Mouse (Mus musculus) ES-E14 (cell line): ENCODE measurements at regions not wholly inside any gene's neighbourhood (a gene's known extent, or its start where the extent isn't known, plus 50 kb on each side); places are given as distances from the start of the nearest gene placed in this dataset.

Experiments
- DNase-seq: peaks from one replicate; pipeline ENCODE4 v3.0.0-alpha.2; 2013; ENCODE audit warnings: low read depth, low spot score
- H3K27ac ChIP-seq: 2 replicates; pipeline ENCODE4 v1.5.1; 2012; ENCODE audit warnings: low read depth, mild to moderate bottlenecking, low read length, moderate library complexity, mixed read lengths; ENCODE audit not compliant: poor library complexity, insufficient read depth, severe bottlenecking
- H3K36me3 ChIP-seq: 2 replicates; pipeline ENCODE4 v1.6.1; 2012; ENCODE audit warnings: mild to moderate bottlenecking, low read length, moderate library complexity, mixed read lengths; ENCODE audit not compliant: control insufficient read depth, poor library complexity, insufficient read depth, severe bottlenecking
- H3K4me1 ChIP-seq, 2 experiments: fragments of 150-350 bp in 1 of 2; sonication (generic) in 1 of 2; 2 replicates each; pipeline ENCODE4 v1.6.1; 2012; ENCODE audit warnings: low read length in 2 of 2, mild to moderate bottlenecking in 1 of 2, mixed read lengths in 1 of 2; ENCODE audit not compliant: control insufficient read depth in 2 of 2, insufficient read depth in 2 of 2, poor library complexity in 1 of 2
- H3K4me3 ChIP-seq, 2 experiments: fragments of 150-350 bp in 1 of 2; sonication (generic) in 1 of 2; 2 replicates each; pipeline ENCODE4 v1.5.1; 2012; ENCODE audit warnings: low read length in 2 of 2, low read depth in 1 of 2, mild to moderate bottlenecking in 1 of 2, mixed read lengths in 1 of 2; ENCODE audit not compliant: insufficient read depth in 1 of 2, poor library complexity in 1 of 2, severe bottlenecking in 1 of 2
- H3K9ac ChIP-seq: 2 replicates; pipeline ENCODE4 v1.6.1; 2012; ENCODE audit warnings: low read depth, mild to moderate bottlenecking, low read length, mixed read lengths; ENCODE audit not compliant: poor library complexity, insufficient read depth, severe bottlenecking
- H3K9me3 ChIP-seq: fragments of 150-350 bp; sonication (generic); 2 replicates; pipeline ENCODE4 v1.6.1; 2012; ENCODE audit warnings: low read depth, mild to moderate bottlenecking, low read length; ENCODE audit not compliant: control insufficient read depth, insufficient read depth
- CHD2 ChIP-seq: IDR thresholded peaks from 2 replicates; pipeline ENCODE4 v1.6.1; 2014; ENCODE audit warnings: mild to moderate bottlenecking, low read depth, low read length, inconsistent platforms
- HCFC1 ChIP-seq: IDR thresholded peaks from 2 replicates; pipeline ENCODE4 v1.6.1; 2012; ENCODE audit warnings: low read length, inconsistent platforms, borderline replicate concordance; ENCODE audit not compliant: insufficient read depth
- MAFK ChIP-seq: IDR thresholded peaks from 2 replicates; pipeline ENCODE4 v1.6.1; 2014; ENCODE audit warnings: mild to moderate bottlenecking, low read depth, low read length, inconsistent platforms; ENCODE audit not compliant: insufficient read depth
- ZC3H11A ChIP-seq: IDR thresholded peaks from 2 replicates; pipeline ENCODE4 v1.6.1; 2012; ENCODE audit warnings: low read depth, mild to moderate bottlenecking, inconsistent platforms, low read length, borderline replicate concordance
- ZNF384 ChIP-seq: IDR thresholded peaks from 2 replicates; pipeline ENCODE4 v1.6.1; 2012; ENCODE audit warnings: low read depth, low read length, inconsistent platforms
- in situ Hi-C, 2 experiments: fragments of 600-800 bp; cut with MboI; formaldehyde crosslinking; loops; one replicate each; pipeline ENCODE4 v1.15.1; 2025; ENCODE audit warnings: low sequenced_read_pairs in 2 of 2, inconsistent platforms in 1 of 2; ENCODE audit not compliant: unreplicated experiment in 2 of 2

GRCm38 (mm10) chr13:101506696-101507095 is 261.3 kb downstream of the Pik3r1 start:
- no peak for TF ChIP-seq HCFC1
- no peak for TF ChIP-seq ZNF384
- no peak for TF ChIP-seq CHD2
- no peak for TF ChIP-seq ZC3H11A
- no peak for TF ChIP-seq MAFK
- H3K27ac ChIP-seq, result no peak overlapping the region
- in situ Hi-C loops, result no loop called here
- no peaks in the 10 kb centered on the region for H3K36me3 ChIP-seq
- no peaks in the 10 kb centered on the region for H3K9me3 ChIP-seq
- H3K4me3 ChIP-seq, result no peak overlapping the region
- H3K9ac ChIP-seq, result no peak overlapping the region
- no peaks in the 10 kb centered on the region for H3K4me1 ChIP-seq
- no peak for DNase-seq

- no peaks in the 10 kb centered on the region for H3K4me1 ChIP-seq
- TF ChIP-seq ZC3H11A (no peak), MAFK (no peak), ZNF384 (no peak), HCFC1 (no peak), CHD2 (no peak)
Measured at GRCm38 (mm10) chr13:101505054-101505453, 263.0 kb downstream of the Pik3r1 start.

GRCm38 (mm10) chr13:101504241-101504640 is 263.8 kb downstream of the Pik3r1 start:
- Histone ChIP-seq H3K36me3 (no peaks in the 10 kb centered on the region), H3K9me3 (no peaks in the 10 kb centered on the region), H3K4me3 (no peak overlapping the region), H3K9ac (no peak overlapping the region), H3K4me1 (no peaks in the 10 kb centered on the region), H3K27ac (no peak overlapping the region)
- DNase-seq, result no peak
- in situ Hi-C loops, result no loop called here
- TF ChIP-seq HCFC1, result no peak
- TF ChIP-seq ZNF384, result no peak
- no peak for TF ChIP-seq MAFK
- no peak for TF ChIP-seq CHD2
- no peak for TF ChIP-seq ZC3H11A

More at GRCm38 (mm10) chr13:101505054-101505453, 263.0 kb downstream of the Pik3r1 start:
- Histone ChIP-seq H3K27ac (no peak overlapping the region), H3K4me3 (no peak overlapping the region), H3K9me3 (no peaks in the 10 kb centered on the region), H3K9ac (no peak overlapping the region), H3K36me3 (no peaks in the 10 kb centered on the region)
- no peak for DNase-seq
- in situ Hi-C loops, result no loop called here

GRCm38 (mm10) chr13:101501845-101502284 is 266.2 kb downstream of the Pik3r1 start:
- Histone ChIP-seq H3K4me1 (no peaks in the 10 kb centered on the region), H3K9me3 (no peaks in the 10 kb centered on the region), H3K4me3 (no peak overlapping the region), H3K9ac (no peak overlapping the region), H3K27ac (no peak overlapping the region), H3K36me3 (no peaks in the 10 kb centered on the region)
- TF ChIP-seq ZC3H11A (no peak), MAFK (no peak), ZNF384 (no peak), CHD2 (no peak), HCFC1 (no peak)
- no peak for DNase-seq
- in situ Hi-C loops, result no loop called here

- DNase-seq, result no peak
- Histone ChIP-seq H3K9ac (no peak overlapping the region), H3K27ac (no peak overlapping the region), H3K36me3 (no peaks in the 10 kb centered on the region), H3K4me1 (no peaks in the 10 kb centered on the region), H3K9me3 (no peaks in the 10 kb centered on the region), H3K4me3 (no peak overlapping the region)
- in situ Hi-C loops, result no loop called here
- no peak for TF ChIP-seq ZC3H11A
- TF ChIP-seq MAFK, result no peak
- TF ChIP-seq HCFC1, result no peak
- TF ChIP-seq ZNF384, result no peak
- no peak for TF ChIP-seq CHD2
Measured at GRCm38 (mm10) chr13:101501061-101501460, 267.0 kb downstream of the Pik3r1 start.
